Mouse (Mus musculus) adrenal gland, adult 10 weeks (tissue): ENCODE data around the gene Tgfb2. TPM values are rescaled to one million over a fixed set of nuclear protein-coding genes. Genes with fewer than 3 reads are reported as not detected.

ENCODE experiments used
- polyA plus RNA-seq: library from polyadenylated mRNA; stranded (reverse); fragments of 350-450 nt; fragmentation: Illumina TruSeq; extraction: RNeasy Lipid Tissue Mini Kit (QIAGEN cat#74804); gene quantifications from one replicate; pipeline ENCODE4 v1.2.3, GENCODE M21; 2014; ENCODE audit warnings: low read depth, low replicate concordance

Gene Tgfb2
- 3.1 TPM for polyA plus RNA-seq

GRCm38 (mm10) chr1:186705915-186706248, at the start of gene Tgfb2:
Gene Tgfb2 (minus strand): TSS chr1:186705989.

GRCm38 (mm10) chr1:186748724-186749653, 43.2 kb upstream of the Tgfb2 start, which contains the start of gene Rrp15:
Gene Rrp15 (minus strand): TSS chr1:186749358.

Other genes starting within 250 kb of the Tgfb2 start
- 16.6 TPM for gene Rrp15, start 43.4 kb upstream of the Tgfb2 start, polyA plus RNA-seq